In the genomic region with DNA sequence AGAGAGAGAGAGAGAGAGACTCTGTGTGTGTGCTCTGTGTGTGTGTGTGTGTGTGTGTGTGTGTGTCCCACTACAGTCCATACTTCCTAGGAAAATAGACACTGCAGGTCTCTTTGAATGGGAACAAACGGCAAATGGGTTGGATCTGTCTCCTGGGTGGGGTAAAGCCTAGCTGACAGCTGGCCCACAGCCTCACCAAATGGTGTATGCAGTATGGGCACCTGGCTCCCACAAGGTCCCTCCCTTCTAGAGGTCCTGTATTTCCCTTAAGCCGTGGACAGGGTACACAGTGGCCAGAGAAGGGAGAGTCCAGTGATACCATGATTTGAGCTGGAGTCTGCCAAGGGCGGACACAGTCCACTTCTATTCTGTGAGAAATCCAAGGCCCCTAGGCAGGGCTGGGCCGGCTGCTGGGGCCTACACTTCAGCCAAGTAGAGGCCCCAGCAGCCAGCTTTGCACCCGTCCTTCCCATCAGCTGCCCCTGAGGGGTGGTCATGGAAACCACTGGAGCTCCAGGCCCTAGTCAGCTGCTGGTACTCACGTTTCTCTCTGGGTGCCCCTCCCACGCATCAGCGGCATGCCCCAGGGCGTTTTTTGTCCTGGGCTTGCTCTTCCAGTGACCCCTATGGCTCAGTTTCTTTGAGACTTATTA, we compare ENCODE assay signal across 10 mouse cellular contexts. TPM values are rescaled to one million over a fixed set of nuclear protein-coding genes. Genes with fewer than 3 reads are reported as not detected.
DNase-seq lines count a peak whose midpoint lies in the region; ATAC-seq and TF ChIP-seq lines count a peak whose summit lies in the region.
"Had no signal": no experiment of that assay in that cellular context is flagged by ENCODE, and none has a peak within 500 bp of the region (broad histone marks: within the 10 kb centered on the region; RNA-seq: fewer than 3 reads in every experiment).

No protein-coding gene starts in this region.

- no peak for DNase-seq in kidney, postnatal 10 days
- peak; percentile 23 for DNase-seq in R1 (ENCODE audit: low read depth, low spot score)
- DNase-seq in urinary bladder, postnatal 4 days (ENCODE audit: low spot score in 2 of 2): no peak
- no peak for DNase-seq in liver, postnatal 0 days
- DNase-seq in kidney, adult 8-10 months: no peak
- DNase-seq: adrenal gland, postnatal 14 days had no signal

- 29% methylated on average over 9 of the region's 9 CpGs for WGBS in kidney, embryonic 15.5 days
- 38% methylated on average over 9 of the region's 9 CpGs for WGBS in forebrain, embryonic 12.5 days
- 38% methylated on average over 9 of the region's 9 CpGs for whole genome bisulfite sequencing in limb, embryonic 15.5 days
- WGBS in liver, postnatal 0 days (ENCODE audit: insufficient replicate concordance): 65% methylated on average over 9 of the region's 9 CpGs

- no peaks in the 10 kb centered on the region for H3K9me3 ChIP-seq in kidney, embryonic 15.5 days (replicated peaks)
- no peaks in the 10 kb centered on the region for H3K9me3 ChIP-seq in forebrain, embryonic 12.5 days
- no peaks in the 10 kb centered on the region for H3K9me3 ChIP-seq in limb, embryonic 15.5 days
- no peaks in the 10 kb centered on the region for H3K9me3 ChIP-seq in liver, postnatal 0 days (ENCODE audit: low read length)

- no peak overlapping the region for H3K4me3 ChIP-seq in kidney, embryonic 15.5 days (replicated peaks)
- no peak overlapping the region for H3K4me3 ChIP-seq in forebrain, embryonic 12.5 days (replicated peaks)
- no peak overlapping the region for H3K4me3 ChIP-seq in limb, embryonic 15.5 days
- H3K4me3 ChIP-seq in liver, postnatal 0 days (ENCODE audit: low read depth, low read length): no peak overlapping the region

- no peak overlapping the region for H3K4me2 ChIP-seq in kidney, embryonic 15.5 days
- H3K4me2 ChIP-seq in forebrain, embryonic 12.5 days: no peak overlapping the region
- no peak overlapping the region for H3K4me2 ChIP-seq in limb, embryonic 15.5 days
- no peak overlapping the region for H3K4me2 ChIP-seq in liver, postnatal 0 days (ENCODE audit: low read depth, low read length)

- TF ChIP-seq CTCF in liver, postnatal 0 days (IDR thresholded peaks at IDR 0.05; ENCODE audit: low read depth): no peak

- ATAC-seq in kidney, embryonic 15.5 days (replicated peaks; ENCODE audit: low FRiP score): peak; percentile 70; the same call in 1 of the 2 replicates
- no peak for ATAC-seq in forebrain, embryonic 12.5 days (ENCODE audit: low FRiP score)
- ATAC-seq in limb, embryonic 15.5 days (ENCODE audit: insufficient number of reproducible peaks, low FRiP score, low TSS enrichment, low read depth): peak; percentile 54; the same call in 1 of the 2 replicates
- no peak for ATAC-seq in liver, postnatal 0 days

- no peak overlapping the region for H3K9ac ChIP-seq in kidney, embryonic 15.5 days
- no peak overlapping the region for H3K9ac ChIP-seq in forebrain, embryonic 12.5 days
- no peak overlapping the region for H3K9ac ChIP-seq in limb, embryonic 15.5 days
- no peak overlapping the region for H3K9ac ChIP-seq in liver, postnatal 0 days (replicated peaks)

- no peak for TF ChIP-seq EP300 in liver, postnatal 0 days (IDR thresholded peaks at IDR 0.05; ENCODE audit: low read depth)

- no peaks in the 10 kb centered on the region for H3K36me3 ChIP-seq in kidney, embryonic 15.5 days
- H3K36me3 ChIP-seq in forebrain, embryonic 12.5 days (replicated peaks): no peaks in the 10 kb centered on the region
- no peaks in the 10 kb centered on the region for H3K36me3 ChIP-seq in limb, embryonic 15.5 days
- H3K36me3 ChIP-seq in liver, postnatal 0 days (replicated peaks; ENCODE audit: insufficient read depth, low read length): no peaks in the 10 kb centered on the region

- H3K27ac ChIP-seq in kidney, embryonic 15.5 days: peak overlapping the region; percentile 49
- H3K27ac ChIP-seq in forebrain, embryonic 12.5 days: peak overlapping the region; percentile 27; the same call in 1 of the 2 replicates
- peak overlapping the region; percentile 60; the same call in 1 of the 2 replicates for H3K27ac ChIP-seq in limb, embryonic 15.5 days
- no peak overlapping the region for H3K27ac ChIP-seq in liver, postnatal 0 days (ENCODE audit: low read depth)

- H3K4me1 ChIP-seq in kidney, embryonic 15.5 days: peaks cover 52% of the 10 kb centered on the region
- H3K4me1 ChIP-seq in forebrain, embryonic 12.5 days: peaks cover 18% of the 10 kb centered on the region
- H3K4me1 ChIP-seq in limb, embryonic 15.5 days: peaks cover 26% of the 10 kb centered on the region
- H3K4me1 ChIP-seq in liver, postnatal 0 days (ENCODE audit: insufficient read depth): 0 out of 2 replicates have a peak, but pooled peaks cover 3% of the 10 kb centered on the region

- H3K27me3 ChIP-seq in kidney, embryonic 15.5 days: no peaks in the 10 kb centered on the region
- peaks cover 5% of the 10 kb centered on the region; the same call in 1 of the 2 replicates for H3K27me3 ChIP-seq in forebrain, embryonic 12.5 days
- no peaks in the 10 kb centered on the region for H3K27me3 ChIP-seq in limb, embryonic 15.5 days
- no peaks in the 10 kb centered on the region for H3K27me3 ChIP-seq in liver, postnatal 0 days (ENCODE audit: insufficient read depth, low read length)

RNA-seq across cellular contexts. Expression of a gene that starts 24.9 kb away (rescaled TPM):
- polyA plus RNA-seq in kidney, embryonic 15.5 days (2015; fragmentation: Nextera tagmentation; extraction: Ambion mirVana): 22.0 and 24.6 TPM in 2 replicates
- polyA plus RNA-seq in forebrain, embryonic 12.5 days (2016; fragmentation: Nextera tagmentation; extraction: Ambion mirVana): 49.5 and 61.8 TPM in 2 replicates
- polyA plus RNA-seq in limb, embryonic 15.5 days (2015; fragmentation: Nextera tagmentation; extraction: Ambion mirVana): 23.1 and 24.3 TPM in 2 replicates
- 2.0 and 2.1 TPM in 2 replicates for polyA plus RNA-seq in liver, postnatal 0 days (2015; fragmentation: Nextera tagmentation; extraction: Ambion mirVana)

RNA-seq across cellular contexts. Expression of a gene that starts 38.4 kb away (rescaled TPM):
- polyA plus RNA-seq in kidney, embryonic 15.5 days (2015; fragmentation: Nextera tagmentation; extraction: Ambion mirVana): 218 and 219 TPM in 2 replicates
- polyA plus RNA-seq in forebrain, embryonic 12.5 days (2016; fragmentation: Nextera tagmentation; extraction: Ambion mirVana): 47.9 and 54.9 TPM in 2 replicates
- polyA plus RNA-seq in limb, embryonic 15.5 days (2015; fragmentation: Nextera tagmentation; extraction: Ambion mirVana): 107 and 122 TPM in 2 replicates
- polyA plus RNA-seq in liver, postnatal 0 days (2015; fragmentation: Nextera tagmentation; extraction: Ambion mirVana): 49.6 and 53.0 TPM in 2 replicates

RNA-seq across cellular contexts. Expression of a gene that starts 45.1 kb away (rescaled TPM):
- not detected in 2 replicates for polyA plus RNA-seq in kidney, embryonic 15.5 days (2015; fragmentation: Nextera tagmentation; extraction: Ambion mirVana)
- not detected in 2 replicates for polyA plus RNA-seq in forebrain, embryonic 12.5 days (2016; fragmentation: Nextera tagmentation; extraction: Ambion mirVana)
- 0.24 TPM in 1 of 2 replicates, not detected in the other for polyA plus RNA-seq in limb, embryonic 15.5 days (2015; fragmentation: Nextera tagmentation; extraction: Ambion mirVana)
- polyA plus RNA-seq in liver, postnatal 0 days (2015; fragmentation: Nextera tagmentation; extraction: Ambion mirVana): not detected in 2 replicates
- polyA plus RNA-seq: heart, embryonic 14.5 days had no signal

Comparison
In these comparisons a context has a peak if more than half of its experiments do, and no peak if none do; other contexts are left out.
1. ATAC-seq: peak in kidney, embryonic 15.5 days (single experiment) and limb, embryonic 15.5 days (single experiment); none in forebrain, embryonic 12.5 days (single experiment) and liver, postnatal 0 days (single experiment).